Mouse (Mus musculus): ENCODE measurements at regions not wholly inside any gene's neighbourhood (a gene's known extent, or its start where the extent isn't known, plus 50 kb on each side); places are given as distances from the start of the nearest gene placed in this dataset.
A peak's percentile ranks its signal among the peaks of the same experiment; 100 is the strongest.

DNA sequence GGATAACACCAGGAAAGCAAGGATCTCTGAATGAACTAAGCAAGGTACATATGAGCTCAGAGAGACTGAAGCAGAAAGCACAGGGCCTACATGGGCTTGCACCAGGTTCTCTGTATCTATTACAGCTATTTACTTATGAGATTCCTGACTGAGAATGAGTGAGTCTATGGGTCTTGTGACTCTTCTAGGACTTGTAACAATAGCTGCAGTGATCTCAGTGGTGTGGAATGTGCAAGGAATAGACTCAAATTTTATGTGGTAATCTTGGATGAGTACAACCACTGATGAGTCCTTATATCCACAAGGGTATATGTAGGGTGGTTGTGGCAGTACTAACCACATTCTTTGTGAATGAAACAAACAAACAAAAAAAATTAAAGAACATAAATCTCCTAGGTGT, 184.9 kb upstream of the Ddi1 start:
- Histone ChIP-seq H3K9ac (ENCODE audit: low read depth, poor library complexity, severe bottlenecking) (no peak overlapping the region), H3K4me3 (ENCODE audit: low read depth, low read length) (no peak overlapping the region), H3K4me1 (ENCODE audit: control insufficient read depth, insufficient read depth, low read length) (no peaks in the 10 kb centered on the region), H3K27me3 (ENCODE audit: control insufficient read depth, insufficient read depth, low read length, poor library complexity, severe bottlenecking) (no peaks in the 10 kb centered on the region), H3K9me3 (replicated peaks; ENCODE audit: control insufficient read depth, insufficient read depth, low read length, poor library complexity, severe bottlenecking) (no peaks in the 10 kb centered on the region), H3K36me3 (ENCODE audit: control insufficient read depth, insufficient read depth, low read length, poor library complexity, severe bottlenecking) (no peaks in the 10 kb centered on the region), H3K27ac (ENCODE audit: insufficient read depth, low read length) (no peak overlapping the region)
- no peak for TF ChIP-seq POLR2A (IDR thresholded peaks at IDR 0.05; ENCODE audit: insufficient read depth, low read length)
- no peak for TF ChIP-seq CTCF (IDR thresholded peaks at IDR 0.05; ENCODE audit: low read depth, low read length)
- no peak for TF ChIP-seq EP300 (IDR thresholded peaks at IDR 0.05; ENCODE audit: insufficient read depth, low read depth, low read length)

DNA sequence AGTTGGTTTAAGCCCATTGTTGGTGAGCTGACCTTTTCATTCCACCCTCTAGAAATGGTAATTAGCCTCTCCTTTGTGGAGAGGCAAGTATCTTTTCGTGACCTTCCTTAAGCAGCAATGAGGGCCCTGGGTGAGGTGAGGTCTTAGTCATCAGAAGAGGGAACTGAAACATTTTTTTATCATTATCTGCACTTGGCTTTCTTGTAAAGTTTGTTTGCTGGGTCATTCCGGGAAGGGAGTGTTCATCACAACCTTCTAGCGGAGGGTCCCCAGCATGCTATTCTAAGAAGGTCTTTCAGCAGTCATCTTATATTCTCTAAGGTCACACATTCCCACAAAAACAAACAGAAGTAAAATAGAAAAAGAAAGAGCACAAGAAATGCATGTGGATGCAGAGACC, 165.6 kb upstream of the Ddi1 start:
- Histone ChIP-seq H3K9me3 (replicated peaks; ENCODE audit: control insufficient read depth, insufficient read depth, low read length, poor library complexity, severe bottlenecking) (no peaks in the 10 kb centered on the region), H3K9ac (ENCODE audit: low read depth, poor library complexity, severe bottlenecking) (no peak overlapping the region), H3K4me3 (ENCODE audit: low read depth, low read length) (no peak overlapping the region), H3K4me1 (ENCODE audit: control insufficient read depth, insufficient read depth, low read length) (peaks cover 1% of the 10 kb centered on the region), H3K27me3 (ENCODE audit: control insufficient read depth, insufficient read depth, low read length, poor library complexity, severe bottlenecking) (no peaks in the 10 kb centered on the region), H3K36me3 (ENCODE audit: control insufficient read depth, insufficient read depth, low read length, poor library complexity, severe bottlenecking) (no peaks in the 10 kb centered on the region), H3K27ac (ENCODE audit: insufficient read depth, low read length) (peak overlapping the region; percentile 44; the same call in 1 of the 2 replicates)
- no peak for TF ChIP-seq POLR2A (IDR thresholded peaks at IDR 0.05; ENCODE audit: insufficient read depth, low read length)
- TF ChIP-seq EP300 (IDR thresholded peaks at IDR 0.05; ENCODE audit: insufficient read depth, low read depth, low read length) = no peak
- TF ChIP-seq CTCF (IDR thresholded peaks at IDR 0.05; ENCODE audit: low read depth, low read length) = no peak

DNA sequence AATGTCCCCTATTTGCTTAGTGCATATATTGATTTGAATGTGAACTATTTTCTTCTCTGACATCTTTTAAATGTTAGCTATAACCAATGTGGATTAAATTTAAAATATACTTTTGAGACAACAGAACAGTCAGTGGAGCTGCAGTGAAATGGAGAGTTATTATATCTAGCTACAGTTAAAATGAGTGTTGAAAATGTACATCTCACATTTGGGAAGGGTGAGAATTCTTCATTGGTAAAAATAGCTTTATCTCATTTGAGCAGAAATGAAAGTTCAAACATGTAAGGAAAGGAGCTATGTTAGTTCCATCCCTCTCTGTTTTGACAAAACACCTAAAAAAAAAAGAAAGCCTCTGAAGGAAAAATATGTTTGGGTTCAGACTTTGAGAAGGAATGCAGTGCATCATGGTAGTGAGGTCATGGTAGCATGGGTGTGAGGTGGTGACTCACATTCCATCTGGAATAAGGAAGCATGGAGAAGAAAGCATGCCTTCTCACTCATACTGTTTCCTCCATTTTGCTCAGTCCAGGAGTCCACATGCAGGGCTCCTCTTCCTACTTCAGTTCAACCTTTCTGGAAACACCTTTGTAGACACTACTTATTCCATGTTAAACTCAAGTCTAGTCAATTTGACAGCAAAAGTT, 164.3 kb upstream of the Ddi1 start:
- H3K36me3 ChIP-seq (ENCODE audit: control insufficient read depth, insufficient read depth, low read length, poor library complexity, severe bottlenecking) = no peaks in the 10 kb centered on the region
- H3K9ac ChIP-seq (ENCODE audit: low read depth, poor library complexity, severe bottlenecking) = no peak overlapping the region
- no peaks in the 10 kb centered on the region for H3K9me3 ChIP-seq (replicated peaks; ENCODE audit: control insufficient read depth, insufficient read depth, low read length, poor library complexity, severe bottlenecking)
- no peaks in the 10 kb centered on the region for H3K27me3 ChIP-seq (ENCODE audit: control insufficient read depth, insufficient read depth, low read length, poor library complexity, severe bottlenecking)
- peaks cover 1% of the 10 kb centered on the region for H3K4me1 ChIP-seq (ENCODE audit: control insufficient read depth, insufficient read depth, low read length)
- no peak overlapping the region for H3K27ac ChIP-seq (ENCODE audit: insufficient read depth, low read length)
- H3K4me3 ChIP-seq (ENCODE audit: low read depth, low read length) = no peak overlapping the region
- TF ChIP-seq CTCF (IDR thresholded peaks at IDR 0.05; ENCODE audit: low read depth, low read length) (no peak), POLR2A (IDR thresholded peaks at IDR 0.05; ENCODE audit: insufficient read depth, low read length) (no peak), EP300 (IDR thresholded peaks at IDR 0.05; ENCODE audit: insufficient read depth, low read depth, low read length) (no peak)

DNA sequence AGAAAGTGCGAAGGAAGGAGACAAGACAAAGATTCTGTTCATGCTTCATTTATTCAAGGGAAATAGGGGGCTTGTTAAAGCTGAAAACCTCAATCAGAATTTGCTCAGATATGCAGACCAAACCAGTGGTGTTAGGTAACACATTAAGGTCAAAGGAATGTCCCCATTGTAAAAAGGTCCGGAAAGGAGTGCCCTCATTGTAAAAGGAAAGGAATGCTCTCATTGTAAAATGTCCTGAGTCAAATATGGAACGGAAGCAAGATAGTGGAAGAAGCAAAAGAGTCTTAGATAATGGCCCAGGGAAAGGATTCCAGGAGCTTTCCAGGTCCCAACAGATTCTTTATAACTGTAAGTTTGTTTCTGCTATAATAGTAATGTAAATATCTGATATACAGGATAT, 161.2 kb upstream of the Ddi1 start:
- no peaks in the 10 kb centered on the region for H3K27me3 ChIP-seq (ENCODE audit: control insufficient read depth, insufficient read depth, low read length, poor library complexity, severe bottlenecking)
- H3K4me1 ChIP-seq (ENCODE audit: control insufficient read depth, insufficient read depth, low read length) = peaks cover 1% of the 10 kb centered on the region
- H3K36me3 ChIP-seq (ENCODE audit: control insufficient read depth, insufficient read depth, low read length, poor library complexity, severe bottlenecking) = no peaks in the 10 kb centered on the region
- TF ChIP-seq EP300 (IDR thresholded peaks at IDR 0.05; ENCODE audit: insufficient read depth, low read depth, low read length) (no peak), CTCF (IDR thresholded peaks at IDR 0.05; ENCODE audit: low read depth, low read length) (no peak), POLR2A (IDR thresholded peaks at IDR 0.05; ENCODE audit: insufficient read depth, low read length) (no peak)
- no peak overlapping the region for H3K4me3 ChIP-seq (ENCODE audit: low read depth, low read length)
- H3K9ac ChIP-seq (ENCODE audit: low read depth, poor library complexity, severe bottlenecking) = no peak overlapping the region
- H3K9me3 ChIP-seq (replicated peaks; ENCODE audit: control insufficient read depth, insufficient read depth, low read length, poor library complexity, severe bottlenecking) = peaks cover 6% of the 10 kb centered on the region; the same call in 1 of the 2 replicates
- no peak overlapping the region for H3K27ac ChIP-seq (ENCODE audit: insufficient read depth, low read length)

DNA sequence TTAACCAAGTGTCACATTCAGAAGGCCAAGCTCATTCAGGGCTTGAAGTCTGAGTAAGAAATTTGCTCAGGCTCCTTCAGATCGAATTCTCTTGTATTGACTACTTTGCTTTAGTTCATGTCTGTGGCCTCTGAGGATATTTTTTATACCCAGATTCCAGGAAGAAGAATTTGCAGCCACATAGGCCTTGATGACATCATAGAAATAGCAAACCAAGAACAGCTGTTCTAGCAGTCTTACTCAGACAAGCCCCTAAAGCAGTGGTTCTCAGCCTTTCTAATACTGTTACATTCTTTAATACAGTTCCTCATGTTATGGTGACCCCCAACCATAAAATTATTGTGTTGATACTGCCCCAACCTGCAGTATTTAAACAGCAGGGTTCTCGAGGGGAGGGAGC, 160.8 kb upstream of the Ddi1 start:
- H3K4me1 ChIP-seq (ENCODE audit: control insufficient read depth, insufficient read depth, low read length) = peaks cover 1% of the 10 kb centered on the region
- no peaks in the 10 kb centered on the region for H3K27me3 ChIP-seq (ENCODE audit: control insufficient read depth, insufficient read depth, low read length, poor library complexity, severe bottlenecking)
- TF ChIP-seq CTCF (IDR thresholded peaks at IDR 0.05; ENCODE audit: low read depth, low read length) (no peak), POLR2A (IDR thresholded peaks at IDR 0.05; ENCODE audit: insufficient read depth, low read length) (no peak), EP300 (IDR thresholded peaks at IDR 0.05; ENCODE audit: insufficient read depth, low read depth, low read length) (no peak)
- H3K4me3 ChIP-seq (ENCODE audit: low read depth, low read length) = no peak overlapping the region
- no peaks in the 10 kb centered on the region for H3K36me3 ChIP-seq (ENCODE audit: control insufficient read depth, insufficient read depth, low read length, poor library complexity, severe bottlenecking)
- H3K27ac ChIP-seq (ENCODE audit: insufficient read depth, low read length) = no peak overlapping the region
- peaks cover 6% of the 10 kb centered on the region; the same call in 1 of the 2 replicates for H3K9me3 ChIP-seq (replicated peaks; ENCODE audit: control insufficient read depth, insufficient read depth, low read length, poor library complexity, severe bottlenecking)
- H3K9ac ChIP-seq (ENCODE audit: low read depth, poor library complexity, severe bottlenecking) = no peak overlapping the region
